Mouse (Mus musculus) midbrain, embryonic 16.5 days (tissue): ENCODE results near the gene Ercc6. TPM values are rescaled to one million over a fixed set of nuclear protein-coding genes. Genes with fewer than 3 reads are reported as not detected.

Source experiments
- ATAC-seq: fragments of 200-750 bp; cut with Nextera tagmentation; 2 replicates; pipeline ENCODE4 v1.8.0; 2017; ENCODE audit warnings: moderate TSS enrichment
- H3K27ac ChIP-seq: fragments of 300-500 bp; sonication (generic); 2 replicates; pipeline ENCODE4 v1.5.1; 2014; ENCODE audit warnings: mild to moderate bottlenecking, low read length, mixed read lengths
- H3K27me3 ChIP-seq: fragments of 300-500 bp; sonication (generic); 2 replicates; pipeline ENCODE4 v1.6.1; 2014; ENCODE audit warnings: low read depth, low read length, mixed read lengths; ENCODE audit not compliant: control insufficient read depth, insufficient read depth
- H3K36me3 ChIP-seq: fragments of 300-500 bp; sonication (generic); 2 replicates; pipeline ENCODE4 v1.6.1; 2014; ENCODE audit warnings: mild to moderate bottlenecking, low read length, moderate library complexity, mixed read lengths; ENCODE audit not compliant: control insufficient read depth, insufficient read depth
- H3K4me1 ChIP-seq: fragments of 300-500 bp; sonication (generic); 2 replicates; pipeline ENCODE4 v1.6.1; 2014; ENCODE audit warnings: mild to moderate bottlenecking, low read length, mixed read lengths; ENCODE audit not compliant: control insufficient read depth, insufficient read depth
- H3K4me2 ChIP-seq: fragments of 300-500 bp; sonication (generic); 2 replicates; pipeline ENCODE4 v1.6.1; 2014; ENCODE audit warnings: mild to moderate bottlenecking, low read length, mixed read lengths
- H3K4me3 ChIP-seq: fragments of 300-500 bp; sonication (generic); 2 replicates; pipeline ENCODE4 v1.5.1; 2014; ENCODE audit warnings: low read depth, mild to moderate bottlenecking, low read length, moderate library complexity, mixed read lengths
- H3K9ac ChIP-seq: fragments of 300-500 bp; sonication (generic); 2 replicates; pipeline ENCODE4 v1.6.1; 2014; ENCODE audit warnings: low read depth, low read length, mixed read lengths
- H3K9me3 ChIP-seq: fragments of 300-500 bp; sonication (generic); replicated peaks from 2 replicates; pipeline ENCODE4 v1.6.1; 2014; ENCODE audit warnings: mild to moderate bottlenecking, low read length, mixed read lengths; ENCODE audit not compliant: control insufficient read depth, poor library complexity, severe bottlenecking
- WGBS: fragments of 180-500 bp; shearing (Covaris S2); extraction: QIAGEN DNeasy Blood & Tissue Kit; methylation state at CpG from one replicate; pipeline ENCODE4 v1.1.7; 2014; 5-methylcytosine and 5-hydroxymethylcytosine counted together
- polyA plus RNA-seq: library from polyadenylated mRNA; unstranded; fragments of >200 nt; fragmentation: Nextera tagmentation; extraction: Ambion mirVana; gene quantifications from 2 replicates; pipeline ENCODE4 v1.2.1, GENCODE M21; 2015

The Ercc6 gene
- polyA plus RNA-seq, result 26.6 and 30.3 TPM in 2 replicates

GRCm38 (mm10) chr14:32513336-32514032 is at the start of gene Ercc6:
TSS of gene Ercc6 (plus strand) at chr14:32513521.
- Histone ChIP-seq H3K4me2 (peak within 1 kb of the TSS; percentile 78), H3K27me3 (no peaks in the 10 kb centered on the region), H3K4me1 (peaks cover 17% of the 10 kb centered on the region), H3K27ac (peak within 1 kb of the TSS; percentile 92), H3K36me3 (peaks cover 6% of the 10 kb centered on the region; the same call in 1 of the 2 replicates), H3K9ac (peak within 1 kb of the TSS; percentile 84), H3K4me3 (peak within 1 kb of the TSS; percentile 86), H3K9me3 (no peaks in the 10 kb centered on the region)
- ATAC-seq, result peak; percentile 95
- under 1% methylated on average over 62 of the region's 62 CpGs for WGBS

DNA sequence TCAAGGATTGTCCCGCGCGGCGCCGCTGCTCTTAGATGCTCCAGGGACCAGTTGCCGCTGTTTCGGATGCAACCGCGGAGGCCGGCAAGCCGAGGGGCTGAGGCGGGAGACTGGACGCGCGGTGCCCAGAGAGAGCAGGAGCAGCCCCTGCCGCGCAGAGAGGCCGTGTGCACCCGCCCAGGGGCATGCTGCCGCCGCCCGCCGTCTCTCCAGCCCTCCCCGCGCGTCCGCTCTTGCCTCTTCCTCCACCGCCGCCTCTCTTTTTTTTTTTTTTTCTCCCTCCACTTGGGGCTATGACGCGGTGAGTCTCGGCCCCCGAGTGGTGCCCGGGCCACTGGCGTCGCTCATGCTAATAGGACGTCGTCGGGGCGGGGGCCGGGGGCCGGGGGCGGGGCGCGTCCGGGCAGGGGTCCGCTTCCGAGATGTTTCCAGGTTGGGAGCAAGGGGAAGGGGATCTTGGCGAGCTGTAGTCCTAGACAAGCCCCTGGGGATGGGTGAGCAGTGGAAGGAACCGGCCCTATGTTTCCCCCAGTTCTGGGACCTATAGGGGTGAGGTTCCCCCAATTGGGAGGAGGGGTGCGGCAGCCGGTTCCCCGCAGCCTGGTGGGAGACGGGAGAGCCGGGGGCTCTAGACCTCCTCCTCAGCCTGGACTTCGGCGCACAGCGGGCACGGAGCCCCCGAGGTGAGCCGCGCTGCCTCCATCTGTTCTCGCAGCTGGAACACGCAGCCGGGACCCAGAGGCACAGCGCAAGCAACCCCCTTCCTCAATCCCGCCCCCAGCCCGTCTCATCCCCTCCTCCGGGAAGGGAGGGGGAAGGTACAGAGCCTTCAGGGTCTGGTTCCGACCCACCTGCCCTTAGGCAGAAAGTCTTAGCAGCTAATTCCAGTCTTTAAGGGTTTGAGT is 48.5 kb upstream of the Ercc6 start, which contains the start of gene Slc18a3:
TSS of gene Slc18a3 (minus strand) at position 250 of the 905 bp plus-strand sequence.
- Histone ChIP-seq H3K27ac (no peak within 1 kb of the TSS), H3K36me3 (no peaks in the 10 kb centered on the region), H3K27me3 (peaks cover 79% of the 10 kb centered on the region), H3K9ac (peak within 1 kb of the TSS; percentile 49), H3K4me3 (peak within 1 kb of the TSS; percentile 43), H3K4me2 (peak within 1 kb of the TSS; percentile 69), H3K4me1 (peaks cover 21% of the 10 kb centered on the region), H3K9me3 (no peaks in the 10 kb centered on the region)
- WGBS, result 1% methylated on average over 65 of the region's 70 CpGs
- no peak; the same call in 1 of the 2 replicates for ATAC-seq

DNA sequence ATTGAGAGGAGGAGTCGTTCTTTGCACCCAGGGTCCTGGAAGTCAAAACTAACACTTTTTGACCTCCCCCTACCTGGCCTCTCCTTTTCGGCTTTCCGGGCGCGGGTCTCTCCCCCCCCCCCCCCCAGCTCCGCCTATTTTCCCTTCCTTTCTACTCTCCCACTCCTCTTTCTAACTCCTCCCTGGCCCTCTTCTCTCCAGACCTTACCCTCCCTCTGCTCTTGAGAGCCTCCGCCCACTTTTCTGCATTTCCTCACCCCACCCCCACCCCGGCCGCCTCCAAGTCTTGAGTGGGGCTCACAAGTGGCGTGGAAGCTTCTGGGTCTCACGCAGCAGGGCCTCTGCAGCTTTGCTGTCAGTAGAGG is 47.8 kb upstream of the Ercc6 start:
- H3K4me3 ChIP-seq, result peak overlapping the region; percentile 43; the same call in 1 of the 2 replicates
- H3K4me1 ChIP-seq, result peaks cover 20% of the 10 kb centered on the region
- no peak overlapping the region for H3K9ac ChIP-seq
- H3K27ac ChIP-seq, result no peak overlapping the region
- H3K36me3 ChIP-seq, result no peaks in the 10 kb centered on the region
- WGBS, result 0% methylated on average over 6 of the region's 11 CpGs
- no peaks in the 10 kb centered on the region for H3K9me3 ChIP-seq
- no peak for ATAC-seq
- H3K27me3 ChIP-seq, result peaks cover 73% of the 10 kb centered on the region
- H3K4me2 ChIP-seq, result peak overlapping the region; percentile 69

GRCm38 (mm10) chr14:32465889-32466288 is 47.4 kb upstream of the Ercc6 start, which contains the start of gene Chat:
TSS of gene Chat (minus strand) at chr14:32465989.
- Histone ChIP-seq H3K4me1 (peaks cover 19% of the 10 kb centered on the region), H3K27ac (no peak within 1 kb of the TSS), H3K9me3 (no peaks in the 10 kb centered on the region), H3K27me3 (peaks cover 70% of the 10 kb centered on the region), H3K4me3 (peak within 1 kb of the TSS; percentile 43), H3K9ac (peak within 1 kb of the TSS; percentile 49), H3K4me2 (peak within 1 kb of the TSS; percentile 69), H3K36me3 (no peaks in the 10 kb centered on the region)
- no peak for ATAC-seq
- 13% methylated on average over 13 of the region's 13 CpGs for WGBS

GRCm38 (mm10) chr14:32467606-32468005 is 45.7 kb upstream of the Ercc6 start:
- 9% methylated on average over 5 of the region's 5 CpGs for WGBS
- ATAC-seq, result no peak
- no peak overlapping the region for H3K9ac ChIP-seq
- H3K9me3 ChIP-seq, result no peaks in the 10 kb centered on the region
- no peaks in the 10 kb centered on the region for H3K36me3 ChIP-seq
- no peak overlapping the region for H3K4me3 ChIP-seq
- H3K4me2 ChIP-seq, result no peak overlapping the region
- no peak overlapping the region for H3K27ac ChIP-seq
- H3K4me1 ChIP-seq, result peaks cover 19% of the 10 kb centered on the region
- peaks cover 52% of the 10 kb centered on the region for H3K27me3 ChIP-seq

GRCm38 (mm10) chr14:32472996-32473395 is 40.3 kb upstream of the Ercc6 start:
- ATAC-seq, result 0 out of 2 replicates have a peak, but pooled peaks have one; percentile 39
- no peaks in the 10 kb centered on the region for H3K9me3 ChIP-seq
- H3K4me3 ChIP-seq, result no peak overlapping the region
- H3K4me2 ChIP-seq, result no peak overlapping the region
- WGBS, result 14% methylated on average over 4 of the region's 4 CpGs
- no peaks in the 10 kb centered on the region for H3K4me1 ChIP-seq
- H3K36me3 ChIP-seq, result no peaks in the 10 kb centered on the region
- peaks cover 4% of the 10 kb centered on the region for H3K27me3 ChIP-seq
- H3K9ac ChIP-seq, result no peak overlapping the region
- no peak overlapping the region for H3K27ac ChIP-seq

DNA sequence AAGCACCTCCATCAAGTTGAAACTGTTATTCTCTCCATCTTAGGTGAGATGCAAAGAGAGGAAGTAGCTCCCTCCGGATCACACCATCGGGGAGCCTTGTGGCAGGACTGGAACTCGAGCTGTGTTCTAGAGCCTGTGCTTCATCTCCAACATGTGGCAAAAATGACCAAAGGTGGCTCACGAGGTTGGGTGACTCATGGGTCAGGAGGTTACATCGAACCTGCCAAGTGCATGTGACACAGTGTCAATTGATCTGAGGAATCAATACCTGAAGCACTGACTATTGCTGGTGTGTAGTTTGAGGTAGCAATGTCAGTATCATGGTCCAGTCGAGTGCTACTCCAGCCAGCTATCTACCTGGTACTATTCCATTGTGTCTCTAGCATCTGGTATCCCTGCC is 36.8 kb upstream of the Ercc6 start:
- Histone ChIP-seq H3K4me2 (no peak overlapping the region), H3K9me3 (no peaks in the 10 kb centered on the region), H3K36me3 (no peaks in the 10 kb centered on the region), H3K27ac (no peak overlapping the region), H3K27me3 (no peaks in the 10 kb centered on the region), H3K4me3 (no peak overlapping the region), H3K4me1 (no peaks in the 10 kb centered on the region), H3K9ac (no peak overlapping the region)
- WGBS, result 81% methylated on average over 6 of the region's 6 CpGs
- ATAC-seq, result no peak

- no peak for ATAC-seq
- Histone ChIP-seq H3K9ac (no peak overlapping the region), H3K36me3 (no peaks in the 10 kb centered on the region), H3K9me3 (no peaks in the 10 kb centered on the region), H3K4me2 (no peak overlapping the region), H3K27ac (no peak overlapping the region), H3K4me1 (no peaks in the 10 kb centered on the region), H3K27me3 (no peaks in the 10 kb centered on the region), H3K4me3 (no peak overlapping the region)
- WGBS, result 63% methylated on average over 1 of the region's 1 CpGs
Observed at GRCm38 (mm10) chr14:32477581-32477980, 35.7 kb upstream of the Ercc6 start.
